Mouse (Mus musculus) forebrain, embryonic 11.5 days (tissue): ENCODE data around the gene Srrt. TPM values are rescaled to one million over a fixed set of nuclear protein-coding genes. Genes with fewer than 3 reads are reported as not detected.
A peak's percentile ranks its signal among the peaks of the same experiment; 100 is the strongest.

ENCODE experiments used
- ATAC-seq: fragments of 200-750 bp; cut with Nextera tagmentation; replicated peaks from 2 replicates; pipeline ENCODE4 v1.8.0; 2017; ENCODE audit warnings: moderate TSS enrichment; ENCODE audit not compliant: low FRiP score
- DNase-seq: peaks from one replicate; pipeline ENCODE4 v3.0.0-alpha.2; 2017; ENCODE audit warnings: low spot score
- H3K27ac ChIP-seq: fragments of 300-500 bp; sonication (generic); 2 replicates; pipeline ENCODE4 v1.5.1; 2014; ENCODE audit warnings: low read depth, low read length
- H3K27me3 ChIP-seq: fragments of 300-500 bp; sonication (generic); 2 replicates; pipeline ENCODE4 v1.6.1; 2014; ENCODE audit warnings: mild to moderate bottlenecking, low read length, mixed read lengths; ENCODE audit not compliant: control insufficient read depth, insufficient read depth
- H3K36me3 ChIP-seq: fragments of 300-500 bp; sonication (generic); 2 replicates; pipeline ENCODE4 v1.6.1; 2014; ENCODE audit warnings: mild to moderate bottlenecking, low read length, moderate library complexity, mixed read lengths; ENCODE audit not compliant: control insufficient read depth, insufficient read depth
- H3K4me1 ChIP-seq: fragments of 300-500 bp; sonication (generic); replicated peaks from 2 replicates; pipeline ENCODE4 v1.6.1; 2014; ENCODE audit warnings: low read length, mixed read lengths; ENCODE audit not compliant: control insufficient read depth, insufficient read depth
- H3K4me2 ChIP-seq: fragments of 300-500 bp; sonication (generic); 2 replicates; pipeline ENCODE4 v1.6.1; 2014; ENCODE audit warnings: low read depth, mild to moderate bottlenecking, low read length, moderate library complexity, mixed read lengths; ENCODE audit not compliant: severe bottlenecking
- H3K4me3 ChIP-seq: fragments of 300-500 bp; sonication (generic); 2 replicates; pipeline ENCODE4 v1.5.1; 2014; ENCODE audit warnings: low read depth, low read length
- H3K9ac ChIP-seq: fragments of 300-500 bp; sonication (generic); 2 replicates; pipeline ENCODE4 v1.6.1; 2014; ENCODE audit warnings: low read length
- H3K9me3 ChIP-seq: fragments of 300-500 bp; sonication (generic); 2 replicates; pipeline ENCODE4 v1.6.1; 2016; ENCODE audit warnings: low read length, mixed read lengths; ENCODE audit not compliant: control insufficient read depth
- WGBS: fragments of 180-500 bp; shearing (Covaris S2); extraction: QIAGEN DNeasy Blood & Tissue Kit; methylation state at CpG from one replicate; pipeline ENCODE4 v1.1.7; 2014; 5-methylcytosine and 5-hydroxymethylcytosine counted together
- polyA plus RNA-seq: library from polyadenylated mRNA; unstranded; fragments of >200 nt; fragmentation: Nextera tagmentation; extraction: Ambion mirVana; gene quantifications from 2 replicates; pipeline ENCODE4 v1.2.1, GENCODE M21; 2014

Srrt gene
- polyA plus RNA-seq, 1 experiment from 2014 or later, result 190 TPM

DNA sequence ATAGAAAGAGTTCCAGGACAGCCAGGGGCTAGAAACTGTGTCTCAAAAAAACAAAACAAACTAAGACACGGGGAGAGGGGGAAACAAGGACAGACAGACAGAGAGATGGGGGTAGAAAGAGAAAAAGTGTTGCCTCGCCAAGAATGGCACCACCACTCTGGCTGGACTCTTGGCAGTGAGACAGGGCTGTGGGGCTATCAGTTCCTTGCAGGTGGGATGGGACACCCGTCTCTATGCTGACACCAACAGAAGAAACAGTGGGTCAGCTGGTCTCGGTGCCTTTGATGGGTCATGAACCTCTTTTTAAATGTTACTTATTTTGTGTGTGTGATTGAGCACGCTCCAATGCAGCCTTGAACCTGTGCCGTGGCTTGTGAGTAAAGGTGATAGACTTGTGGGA, 32.7 kb upstream of the Srrt start:
- Histone ChIP-seq H3K9ac (no peak overlapping the region), H3K9me3 (no peaks in the 10 kb centered on the region), H3K4me2 (no peak overlapping the region), H3K27me3 (no peaks in the 10 kb centered on the region), H3K36me3 (no peaks in the 10 kb centered on the region), H3K27ac (no peak overlapping the region), H3K4me1 (peaks cover 11% of the 10 kb centered on the region), H3K4me3 (no peak overlapping the region)
- 76% methylated on average over 6 of the region's 6 CpGs for WGBS
- no peak for ATAC-seq
- no peak for DNase-seq

DNA sequence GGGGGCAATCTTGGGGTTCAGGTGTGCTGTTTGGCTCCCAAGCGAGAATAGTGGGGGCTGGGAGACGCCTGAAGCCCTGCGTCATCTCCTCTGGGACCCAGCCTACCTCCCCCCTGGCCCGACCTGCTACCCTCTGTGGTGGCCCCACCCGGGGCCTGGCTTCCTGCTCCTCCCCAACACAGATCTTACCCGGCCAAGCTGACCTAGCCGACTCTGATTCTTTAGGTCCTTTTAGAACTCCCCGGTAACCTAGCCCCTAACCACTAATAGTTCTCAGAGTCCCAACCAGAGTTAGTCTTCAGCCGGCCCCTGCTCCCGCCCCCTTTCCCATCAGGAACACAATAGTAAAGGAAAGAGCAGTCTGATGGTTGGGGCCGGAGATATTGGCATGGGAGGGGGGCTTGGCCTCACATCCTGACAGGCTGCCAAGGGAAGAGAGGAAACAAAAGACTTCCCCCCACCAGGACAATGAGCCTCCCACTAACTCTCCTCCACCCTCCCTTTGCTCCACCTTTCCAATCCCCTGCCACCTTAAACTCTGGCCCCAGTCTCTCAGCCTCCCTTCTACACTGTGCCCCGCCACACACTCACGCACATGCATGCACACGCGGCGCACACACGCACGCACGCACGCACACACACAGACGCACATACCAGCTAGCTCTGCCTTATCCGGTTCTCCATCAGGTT, 32.0 kb upstream of the Srrt start:
- Histone ChIP-seq H3K4me1 (peaks cover 11% of the 10 kb centered on the region), H3K4me3 (peak overlapping the region; percentile 30), H3K27me3 (no peaks in the 10 kb centered on the region), H3K9ac (peak overlapping the region; percentile 50), H3K27ac (peak overlapping the region; percentile 10; the same call in 1 of the 2 replicates), H3K4me2 (peak overlapping the region; percentile 78), H3K36me3 (no peaks in the 10 kb centered on the region), H3K9me3 (no peaks in the 10 kb centered on the region)
- DNase-seq, result no peak
- 4% methylated on average over 22 of the region's 22 CpGs for WGBS
- peak; percentile 54 for ATAC-seq

DNA sequence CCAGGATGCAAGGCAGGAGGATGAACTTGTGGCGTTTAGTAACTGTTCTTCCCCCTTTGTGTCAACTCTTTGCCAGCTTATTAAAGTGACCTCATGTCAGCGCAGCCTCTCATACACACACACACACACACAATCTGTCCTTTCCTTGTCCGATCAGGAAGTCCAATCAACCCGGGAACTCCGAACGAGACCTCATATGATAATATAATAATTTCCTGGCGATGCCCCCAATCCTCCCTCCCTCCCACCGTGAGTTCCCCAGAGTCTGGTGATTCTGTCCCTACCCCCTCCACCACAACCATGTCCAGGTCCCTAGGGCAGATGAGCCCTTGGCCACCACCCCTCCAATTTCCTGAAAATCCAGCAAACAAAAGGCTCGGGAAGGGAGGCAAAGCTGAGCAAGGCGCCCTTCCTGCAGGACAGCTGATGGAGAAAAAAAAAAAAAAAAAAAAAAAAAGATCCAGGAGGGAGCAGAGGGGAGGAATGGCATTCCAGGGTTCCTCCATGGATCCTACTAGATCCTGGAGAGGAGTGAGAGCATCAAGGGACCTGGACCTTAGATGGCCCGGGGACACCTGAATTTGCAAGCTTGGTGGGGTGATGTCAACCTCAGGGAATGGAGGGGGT, 31.3 kb upstream of the Srrt start:
- peaks cover 11% of the 10 kb centered on the region for H3K4me1 ChIP-seq
- no peaks in the 10 kb centered on the region for H3K27me3 ChIP-seq
- WGBS, result 1% methylated on average over 11 of the region's 11 CpGs
- H3K9me3 ChIP-seq, result no peaks in the 10 kb centered on the region
- peak overlapping the region; percentile 30 for H3K4me3 ChIP-seq
- H3K4me2 ChIP-seq, result peak overlapping the region; percentile 78
- H3K36me3 ChIP-seq, result no peaks in the 10 kb centered on the region
- no peak for DNase-seq
- 0 out of 2 replicates have a peak overlapping the region, but pooled peaks have one; percentile 37 for H3K27ac ChIP-seq
- ATAC-seq, result peak; percentile 21; the same call in 1 of the 2 replicates
- peak overlapping the region; percentile 50 for H3K9ac ChIP-seq

DNA sequence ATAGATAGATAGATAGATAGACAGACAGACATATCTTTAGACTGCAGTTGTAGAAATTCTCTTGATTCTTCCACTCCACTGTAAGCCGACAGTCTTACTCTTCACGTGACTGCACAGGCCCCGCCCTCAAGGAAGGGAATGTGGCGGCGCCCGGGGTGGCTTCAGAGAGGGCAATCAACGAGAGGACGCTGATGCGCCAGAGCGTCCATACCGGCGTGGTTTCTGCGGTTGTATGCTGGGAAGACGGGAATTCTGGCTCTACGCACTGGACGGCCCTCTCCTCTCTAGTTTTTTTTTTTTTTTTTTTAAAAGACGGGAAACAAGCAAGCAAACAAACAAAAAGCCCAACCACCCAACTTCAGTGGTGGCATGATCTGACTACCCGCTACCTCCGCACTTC, 30.8 kb upstream of the Srrt start:
- Histone ChIP-seq H3K4me3 (peak overlapping the region; percentile 30), H3K4me1 (peaks cover 11% of the 10 kb centered on the region), H3K27ac (0 out of 2 replicates have a peak overlapping the region, but pooled peaks have one; percentile 37), H3K9me3 (no peaks in the 10 kb centered on the region), H3K27me3 (no peaks in the 10 kb centered on the region), H3K9ac (peak overlapping the region; percentile 50), H3K4me2 (peak overlapping the region; percentile 78), H3K36me3 (no peaks in the 10 kb centered on the region)
- WGBS, result 1% methylated on average over 19 of the region's 19 CpGs
- ATAC-seq (peak; percentile 79), DNase-seq (peak; percentile 92)

DNA sequence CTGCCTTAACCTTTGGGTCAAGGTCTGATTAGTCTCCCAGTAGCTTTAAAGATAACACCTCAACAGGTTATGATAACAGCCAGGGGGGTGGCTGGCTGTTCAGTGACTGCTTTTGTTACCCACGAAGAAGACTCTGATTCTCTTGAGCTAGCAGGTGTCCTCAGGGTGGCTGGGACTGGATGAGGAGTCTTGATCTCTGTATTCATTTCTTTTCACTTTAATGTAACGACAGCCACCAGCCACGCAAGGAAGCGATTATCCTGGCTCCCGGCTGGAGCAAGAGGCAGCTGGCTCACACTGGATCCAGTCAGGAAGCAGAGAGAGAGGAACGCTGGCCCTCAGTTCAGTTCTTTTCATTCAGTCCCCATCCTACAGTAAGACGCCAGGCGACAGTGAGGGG, 29.7 kb upstream of the Srrt start:
- Histone ChIP-seq H3K27me3 (no peaks in the 10 kb centered on the region), H3K4me1 (peaks cover 12% of the 10 kb centered on the region), H3K9ac (no peak overlapping the region), H3K27ac (no peak overlapping the region), H3K4me2 (no peak overlapping the region), H3K4me3 (no peak overlapping the region), H3K36me3 (no peaks in the 10 kb centered on the region), H3K9me3 (no peaks in the 10 kb centered on the region)
- ATAC-seq (no peak), DNase-seq (no peak)
- WGBS, result 64% methylated on average over 8 of the region's 8 CpGs

DNA sequence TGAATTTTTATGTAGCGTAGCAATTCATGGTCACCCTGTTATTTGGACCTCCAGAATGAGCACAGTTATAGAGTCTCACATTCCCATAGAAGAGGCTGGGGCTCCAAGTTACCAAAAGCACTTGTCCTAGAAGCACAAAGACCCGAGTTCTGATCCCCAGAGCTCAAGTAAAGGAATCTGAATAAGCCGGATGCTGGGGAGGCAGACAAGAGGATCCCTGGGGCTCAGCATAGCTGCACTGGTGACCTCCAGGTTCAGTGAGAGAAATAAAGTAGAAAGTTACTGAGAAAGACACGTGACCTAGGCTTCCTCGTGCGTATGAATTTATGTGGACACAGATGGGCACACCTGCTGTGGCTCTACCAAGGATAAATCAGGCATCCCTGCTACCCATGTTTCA, 27.6 kb upstream of the Srrt start:
- ATAC-seq (no peak), DNase-seq (no peak)
- Histone ChIP-seq H3K9ac (no peak overlapping the region), H3K36me3 (no peaks in the 10 kb centered on the region), H3K4me1 (peaks cover 12% of the 10 kb centered on the region), H3K9me3 (no peaks in the 10 kb centered on the region), H3K27me3 (no peaks in the 10 kb centered on the region), H3K4me3 (no peak overlapping the region), H3K4me2 (no peak overlapping the region), H3K27ac (no peak overlapping the region)
- WGBS, result 72% methylated on average over 6 of the region's 6 CpGs

DNA sequence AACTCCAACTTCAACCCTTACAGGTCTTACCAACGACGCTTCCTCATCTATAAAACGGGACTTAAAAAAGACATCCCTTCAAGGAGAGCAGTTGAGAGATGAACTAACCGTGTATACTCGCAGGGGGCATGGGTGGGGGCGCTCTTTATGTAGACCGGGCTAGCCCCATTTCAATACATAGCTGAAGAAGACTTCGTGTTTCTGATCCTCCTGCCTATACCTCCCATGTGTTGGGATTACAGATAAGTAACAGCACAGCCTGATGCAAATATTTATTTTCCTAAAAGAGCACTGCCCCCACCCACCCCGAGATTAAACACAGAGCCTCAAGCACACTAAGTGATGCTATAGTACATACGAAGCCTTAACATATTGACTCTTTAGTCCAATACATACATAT, 26.8 kb upstream of the Srrt start:
- DNase-seq, result no peak
- H3K36me3 ChIP-seq, result no peaks in the 10 kb centered on the region
- no peak overlapping the region for H3K9ac ChIP-seq
- peaks cover 6% of the 10 kb centered on the region for H3K4me1 ChIP-seq
- H3K4me3 ChIP-seq, result no peak overlapping the region
- no peaks in the 10 kb centered on the region for H3K9me3 ChIP-seq
- 68% methylated on average over 10 of the region's 10 CpGs for WGBS
- H3K27ac ChIP-seq, result no peak overlapping the region
- no peak for ATAC-seq
- H3K4me2 ChIP-seq, result no peak overlapping the region
- no peaks in the 10 kb centered on the region for H3K27me3 ChIP-seq

DNA sequence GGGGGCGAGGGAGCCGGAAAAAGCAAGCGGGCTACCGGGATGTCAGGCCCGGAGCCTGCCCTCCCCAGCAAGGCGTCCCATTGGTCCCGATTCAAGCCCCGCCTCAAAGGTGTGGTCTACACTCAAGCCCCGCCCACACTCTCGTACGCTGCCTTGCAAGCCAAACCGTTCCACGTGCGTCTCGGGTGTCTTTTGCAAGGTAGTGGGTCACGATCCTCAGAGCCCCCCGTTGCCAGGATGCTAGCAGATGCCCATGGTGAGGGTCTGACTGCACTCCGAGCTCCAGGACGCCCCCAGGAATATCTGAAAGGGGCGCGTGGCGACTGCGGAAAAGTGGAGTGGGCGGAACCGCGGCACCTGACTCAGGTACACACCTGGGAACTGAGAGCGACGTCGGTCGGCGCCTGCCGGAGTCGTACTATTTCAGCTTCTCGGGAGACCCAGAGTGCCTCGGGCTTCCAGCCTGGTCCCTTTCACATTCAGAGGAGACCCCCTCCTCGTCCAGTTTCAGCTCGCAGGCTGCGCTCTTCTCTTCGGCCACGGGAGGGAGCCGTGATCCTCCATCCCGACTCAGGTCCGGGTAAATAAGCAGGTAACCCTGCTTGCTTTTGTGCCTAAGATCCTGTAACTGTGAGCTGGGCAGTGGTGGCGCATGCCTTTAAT, 26.2 kb upstream of the Srrt start, which contains the start of gene Slc12a9:
Gene Slc12a9, minus strand, starts transcription at position 86 of the 663 bp plus-strand sequence.
- WGBS, result under 1% methylated on average over 44 of the region's 44 CpGs
- H3K27ac ChIP-seq, result 0 out of 2 replicates have a peak within 1 kb of the TSS, but pooled peaks have one; percentile 37
- no peaks in the 10 kb centered on the region for H3K9me3 ChIP-seq
- H3K4me1 ChIP-seq, result peaks cover 2% of the 10 kb centered on the region; the same call in 1 of the 2 replicates
- H3K4me2 ChIP-seq, result peak within 1 kb of the TSS; percentile 96
- H3K4me3 ChIP-seq, result peak within 1 kb of the TSS; percentile 61
- peak within 1 kb of the TSS; percentile 80 for H3K9ac ChIP-seq
- no peaks in the 10 kb centered on the region for H3K27me3 ChIP-seq
- no peaks in the 10 kb centered on the region for H3K36me3 ChIP-seq
- DNase-seq, result peak; percentile 94
- ATAC-seq, result peak; percentile 94
